Mouse (Mus musculus) ES-E14 (cell line): Measurements from ENCODE around the gene Fbxo8. TPM values are rescaled to one million over a fixed set of nuclear protein-coding genes. Genes with fewer than 3 reads are reported as not detected.
A peak's percentile ranks its signal among the peaks of the same experiment; 100 is the strongest.

ENCODE experiments used
- DNase-seq: peaks from one replicate; pipeline ENCODE4 v3.0.0-alpha.2; 2013; ENCODE audit warnings: low read depth, low spot score
- H3K27ac ChIP-seq: 2 replicates; pipeline ENCODE4 v1.5.1; 2012; ENCODE audit warnings: low read depth, mild to moderate bottlenecking, low read length, moderate library complexity, mixed read lengths; ENCODE audit not compliant: poor library complexity, insufficient read depth, severe bottlenecking
- H3K36me3 ChIP-seq: 2 replicates; pipeline ENCODE4 v1.6.1; 2012; ENCODE audit warnings: mild to moderate bottlenecking, low read length, moderate library complexity, mixed read lengths; ENCODE audit not compliant: control insufficient read depth, poor library complexity, insufficient read depth, severe bottlenecking
- H3K4me1 ChIP-seq, 2 experiments: fragments of 150-350 bp in 1 of 2; sonication (generic) in 1 of 2; 2 replicates each; pipeline ENCODE4 v1.6.1; 2012; ENCODE audit warnings: low read length in 2 of 2, mild to moderate bottlenecking in 1 of 2, mixed read lengths in 1 of 2; ENCODE audit not compliant: control insufficient read depth in 2 of 2, insufficient read depth in 2 of 2, poor library complexity in 1 of 2
- H3K4me3 ChIP-seq, 2 experiments: fragments of 150-350 bp in 1 of 2; sonication (generic) in 1 of 2; 2 replicates each; pipeline ENCODE4 v1.5.1; 2012; ENCODE audit warnings: low read length in 2 of 2, low read depth in 1 of 2, mild to moderate bottlenecking in 1 of 2, mixed read lengths in 1 of 2; ENCODE audit not compliant: insufficient read depth in 1 of 2, poor library complexity in 1 of 2, severe bottlenecking in 1 of 2
- H3K9ac ChIP-seq: 2 replicates; pipeline ENCODE4 v1.6.1; 2012; ENCODE audit warnings: low read depth, mild to moderate bottlenecking, low read length, mixed read lengths; ENCODE audit not compliant: poor library complexity, insufficient read depth, severe bottlenecking
- H3K9me3 ChIP-seq: fragments of 150-350 bp; sonication (generic); 2 replicates; pipeline ENCODE4 v1.6.1; 2012; ENCODE audit warnings: low read depth, mild to moderate bottlenecking, low read length; ENCODE audit not compliant: control insufficient read depth, insufficient read depth
- CHD2 ChIP-seq: IDR thresholded peaks from 2 replicates; pipeline ENCODE4 v1.6.1; 2014; ENCODE audit warnings: mild to moderate bottlenecking, low read depth, low read length, inconsistent platforms
- HCFC1 ChIP-seq: IDR thresholded peaks from 2 replicates; pipeline ENCODE4 v1.6.1; 2012; ENCODE audit warnings: low read length, inconsistent platforms, borderline replicate concordance; ENCODE audit not compliant: insufficient read depth
- MAFK ChIP-seq: IDR thresholded peaks from 2 replicates; pipeline ENCODE4 v1.6.1; 2014; ENCODE audit warnings: mild to moderate bottlenecking, low read depth, low read length, inconsistent platforms; ENCODE audit not compliant: insufficient read depth
- ZC3H11A ChIP-seq: IDR thresholded peaks from 2 replicates; pipeline ENCODE4 v1.6.1; 2012; ENCODE audit warnings: low read depth, mild to moderate bottlenecking, inconsistent platforms, low read length, borderline replicate concordance
- ZNF384 ChIP-seq: IDR thresholded peaks from 2 replicates; pipeline ENCODE4 v1.6.1; 2012; ENCODE audit warnings: low read depth, low read length, inconsistent platforms
- in situ Hi-C, 2 experiments: fragments of 600-800 bp; cut with MboI; formaldehyde crosslinking; loops; one replicate each; pipeline ENCODE4 v1.15.1; 2025; ENCODE audit warnings: low sequenced_read_pairs in 2 of 2, inconsistent platforms in 1 of 2; ENCODE audit not compliant: unreplicated experiment in 2 of 2
- total RNA-seq: library from RNA; depleted of rRNA; stranded (reverse); fragments of 300-350 nt; gene quantifications from 2 replicates; pipeline ENCODE4 v1.2.3, GENCODE M21; 2012

The Fbxo8 gene
- total RNA-seq, 1 experiment, result 27.3 TPM

DNA sequence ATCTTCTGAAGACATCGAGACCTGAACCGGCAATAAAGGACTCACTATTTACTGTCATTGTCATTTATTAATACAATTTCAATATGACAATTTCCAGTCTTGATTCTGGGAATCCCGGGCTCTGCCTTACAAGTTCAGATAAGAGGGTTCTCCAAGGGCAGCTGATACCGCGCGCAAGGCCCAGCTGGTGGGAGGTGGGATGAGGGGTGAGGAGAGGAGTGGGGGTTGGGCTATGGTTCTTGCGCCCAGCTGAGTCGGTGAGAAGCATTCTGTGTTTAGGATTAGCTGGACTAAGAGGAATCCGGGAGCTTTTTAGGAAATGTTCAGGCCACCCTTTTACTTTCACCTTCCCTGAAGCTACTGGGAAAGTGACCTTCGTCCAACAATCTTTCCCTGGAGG lies 69.8 kb downstream of the Fbxo8 start:
- Histone ChIP-seq H3K9me3 (no peaks in the 10 kb centered on the region), H3K4me1 (no peaks in the 10 kb centered on the region), H3K27ac (no peak overlapping the region), H3K36me3 (no peaks in the 10 kb centered on the region), H3K9ac (no peak overlapping the region), H3K4me3 (no peak overlapping the region)
- in situ Hi-C loops, result no loop called here
- TF ChIP-seq ZNF384 (no peak), HCFC1 (no peak), CHD2 (no peak), ZC3H11A (no peak), MAFK (no peak)
- DNase-seq, result no peak

DNA sequence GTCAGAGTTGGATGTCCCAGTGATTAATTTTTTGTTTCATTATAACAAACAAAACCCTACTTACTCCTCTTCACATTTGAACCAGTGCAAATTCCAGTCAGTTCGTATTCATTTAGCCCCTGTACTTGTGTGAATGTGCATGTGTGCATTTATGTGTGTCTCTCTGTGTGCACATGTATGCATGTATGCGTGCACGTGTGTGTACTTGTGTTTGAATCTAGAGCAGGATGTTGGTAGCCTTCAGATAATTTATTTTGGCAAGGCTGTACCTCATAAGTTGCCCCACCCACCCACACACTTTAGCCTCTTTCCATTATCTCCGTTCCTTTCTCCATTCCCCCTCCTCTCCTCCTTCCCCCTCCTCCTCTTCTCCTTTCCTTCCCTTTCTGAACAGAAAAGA lies 70.2 kb downstream of the Fbxo8 start:
- H3K9ac ChIP-seq, result no peak overlapping the region
- in situ Hi-C loops, result no loop called here
- no peaks in the 10 kb centered on the region for H3K36me3 ChIP-seq
- no peak overlapping the region for H3K4me3 ChIP-seq
- no peak overlapping the region for H3K27ac ChIP-seq
- DNase-seq, result no peak
- TF ChIP-seq ZC3H11A (no peak), HCFC1 (no peak), CHD2 (no peak), MAFK (no peak), ZNF384 (no peak)
- H3K9me3 ChIP-seq, result no peaks in the 10 kb centered on the region
- no peaks in the 10 kb centered on the region for H3K4me1 ChIP-seq

DNA sequence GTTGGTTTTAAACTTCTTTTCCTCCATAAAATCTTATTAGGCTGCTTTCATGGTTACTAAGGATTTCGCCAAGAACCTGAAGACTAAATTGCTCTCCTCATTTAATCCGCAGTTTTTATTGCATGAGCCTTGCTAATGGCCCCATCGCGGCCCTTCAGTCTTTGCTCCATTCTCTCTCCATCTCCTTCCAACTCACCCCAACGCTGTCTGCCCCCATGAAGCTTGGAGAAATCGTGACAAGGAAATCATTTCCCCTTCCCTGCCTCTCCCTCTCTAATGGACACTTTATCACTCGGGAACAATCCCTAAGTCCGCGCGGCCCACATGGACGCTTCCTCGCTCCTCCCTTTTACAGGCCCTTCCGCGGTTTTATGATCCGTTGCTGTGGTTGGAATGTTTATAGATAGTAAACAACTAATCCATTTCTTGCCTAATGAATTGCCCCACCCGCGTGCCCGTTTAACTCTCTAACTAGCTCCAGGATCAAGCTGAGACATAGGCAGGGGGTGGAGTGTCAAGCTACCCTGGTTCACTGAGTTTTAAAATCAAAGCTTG lies 71.7 kb downstream of the Fbxo8 start:
- Histone ChIP-seq H3K27ac (no peak overlapping the region), H3K4me3 (no peak overlapping the region), H3K9ac (no peak overlapping the region), H3K4me1 (no peaks in the 10 kb centered on the region), H3K9me3 (no peaks in the 10 kb centered on the region), H3K36me3 (no peaks in the 10 kb centered on the region)
- DNase-seq, result no peak
- in situ Hi-C loops, result no loop called here
- no peak for TF ChIP-seq HCFC1

DNA sequence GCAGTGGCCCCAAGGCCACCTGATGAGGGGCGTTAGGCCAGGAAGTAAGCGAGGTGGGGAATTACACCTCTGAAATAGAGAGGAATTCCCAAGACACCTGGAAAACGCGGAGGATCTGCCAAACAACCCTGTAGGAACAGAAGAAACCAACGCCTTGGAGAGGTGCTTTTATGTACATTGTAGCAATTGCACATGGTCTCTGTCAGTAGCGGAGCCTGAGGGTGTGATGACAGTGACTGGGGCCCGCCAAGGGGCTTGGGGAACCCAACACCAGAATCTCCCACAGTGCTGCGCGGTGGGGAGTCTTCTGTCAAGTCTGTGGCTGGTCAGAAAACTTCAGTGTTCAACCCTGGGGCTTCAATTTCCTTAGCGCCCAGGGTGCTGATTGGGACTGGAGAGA lies 72.5 kb downstream of the Fbxo8 start:
- in situ Hi-C loops, result no loop called here
- TF ChIP-seq MAFK (no peak), ZC3H11A (no peak), CHD2 (no peak), ZNF384 (no peak), HCFC1 (no peak)
- Histone ChIP-seq H3K36me3 (no peaks in the 10 kb centered on the region), H3K9me3 (no peaks in the 10 kb centered on the region), H3K27ac (no peak overlapping the region), H3K4me3 (0 out of 4 replicates have a peak overlapping the region, but pooled peaks of 1 of the 2 experiments have one; percentile 24), H3K4me1 (no peaks in the 10 kb centered on the region), H3K9ac (no peak overlapping the region)
- no peak for DNase-seq

DNA sequence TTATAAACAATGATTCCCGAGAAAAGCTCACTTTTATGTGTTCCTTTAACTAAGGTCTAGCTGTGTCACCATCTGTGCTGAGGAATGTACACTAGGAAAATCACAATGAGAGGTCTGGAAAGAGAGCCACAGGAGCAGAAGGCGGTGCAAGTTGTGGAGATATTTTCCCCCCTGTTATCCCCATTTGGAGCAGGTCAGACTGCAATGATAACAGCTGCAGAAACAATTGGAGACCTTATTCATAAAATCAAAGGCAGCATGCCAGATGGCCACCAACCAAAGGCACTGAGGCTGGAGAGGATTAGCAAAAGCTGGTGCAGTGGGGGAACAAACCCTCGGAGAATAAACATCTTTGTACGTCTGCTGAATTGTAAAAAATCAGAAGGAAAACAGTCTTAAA lies 78.3 kb downstream of the Fbxo8 start:
- no peak overlapping the region for H3K9ac ChIP-seq
- no peak for DNase-seq
- H3K4me1 ChIP-seq, result no peaks in the 10 kb centered on the region
- H3K27ac ChIP-seq, result no peak overlapping the region
- H3K9me3 ChIP-seq, result no peaks in the 10 kb centered on the region
- TF ChIP-seq ZC3H11A, result no peak
- TF ChIP-seq MAFK, result no peak
- no peak for TF ChIP-seq HCFC1
- TF ChIP-seq CHD2, result no peak
- TF ChIP-seq ZNF384, result no peak
- in situ Hi-C loops, result no loop called here
- no peaks in the 10 kb centered on the region for H3K36me3 ChIP-seq
- H3K4me3 ChIP-seq, result no peak overlapping the region
